7 mouse cellular contexts compared by ENCODE assay signal in the genomic region with DNA sequence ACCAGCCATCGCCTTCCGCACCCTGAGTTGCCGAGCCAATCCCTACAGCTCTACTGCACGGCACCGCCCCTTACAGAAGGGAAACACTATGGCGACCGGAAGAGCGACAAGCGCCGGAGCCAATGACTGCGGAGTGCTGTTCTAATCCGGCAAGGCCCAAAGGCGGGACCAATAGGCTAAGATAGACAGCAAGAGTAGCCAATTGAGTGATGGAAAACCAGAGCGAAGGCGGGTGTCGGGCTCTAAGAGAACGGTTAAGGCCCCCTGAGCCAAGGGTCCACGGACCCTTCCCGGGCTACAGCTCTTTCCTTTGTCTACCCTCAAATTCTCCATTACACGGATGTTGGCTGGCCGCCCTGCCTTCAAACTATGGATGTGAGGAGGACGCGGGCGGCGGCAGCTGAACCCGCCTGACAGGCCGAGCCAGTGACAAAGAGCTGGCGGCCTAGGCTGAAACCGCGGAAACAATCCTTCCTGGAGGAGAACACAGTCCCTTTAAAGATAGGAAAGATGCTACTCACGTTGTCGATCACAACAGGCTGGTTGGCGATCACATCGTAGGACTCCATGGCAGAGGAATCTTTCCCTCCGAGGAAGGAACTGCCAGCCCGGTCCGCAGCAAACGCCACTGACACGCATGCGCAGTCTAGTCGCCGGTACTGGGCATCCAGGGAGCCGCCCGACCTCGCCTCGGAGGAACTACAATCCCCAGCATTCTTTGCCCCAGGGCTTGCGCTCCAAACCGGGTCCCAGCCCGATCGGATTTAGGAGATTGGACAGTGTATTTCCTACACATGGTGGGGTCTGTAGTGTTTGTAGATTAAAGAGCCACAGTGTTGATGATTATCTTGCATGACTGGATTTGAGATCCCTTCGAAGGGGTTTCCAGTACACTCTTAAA. TPM values are rescaled to one million over a fixed set of nuclear protein-coding genes. Genes with fewer than 3 reads are reported as not detected.
DNase-seq lines count a peak whose midpoint lies in the region; ATAC-seq lines count a peak whose summit lies in the region.

A gene (minus strand): TSS at position 640 of the 901 bp plus-strand sequence.

- peak within 1 kb of the TSS; percentile 94 for H3K4me2 ChIP-seq in midbrain, embryonic 13.5 days (replicated peaks)

- peaks cover 15% of the 10 kb centered on the region for H3K36me3 ChIP-seq in embryonic facial prominence, embryonic 10.5 days (replicated peaks)
- H3K36me3 ChIP-seq in limb, embryonic 10.5 days, result peaks cover 12% of the 10 kb centered on the region
- peaks cover 11% of the 10 kb centered on the region for H3K36me3 ChIP-seq in midbrain, embryonic 13.5 days

- DNase-seq in adrenal gland, postnatal 10 days, result peak; percentile 97
- peak; percentile 97 for DNase-seq in embryonic facial prominence, embryonic 10.5 days (ENCODE audit: low spot score)
- peak; percentile 98 for DNase-seq in kidney, adult 11 months
- DNase-seq in limb, embryonic 10.5 days (ENCODE audit: low spot score), result peak; percentile 98
- peak; percentile 96 for DNase-seq in spleen, adult 12 weeks (ENCODE audit: low spot score)

- H3K4me3 ChIP-seq in embryonic facial prominence, embryonic 10.5 days, result peak within 1 kb of the TSS; percentile 80
- peak within 1 kb of the TSS; percentile 86 for H3K4me3 ChIP-seq in limb, embryonic 10.5 days
- peak within 1 kb of the TSS; percentile 83 for H3K4me3 ChIP-seq in midbrain, embryonic 13.5 days (replicated peaks)

- peak within 1 kb of the TSS; percentile 90 for H3K9ac ChIP-seq in midbrain, embryonic 13.5 days (replicated peaks)

- no peaks in the 10 kb centered on the region for H3K27me3 ChIP-seq in embryonic facial prominence, embryonic 10.5 days (replicated peaks; ENCODE audit: low read depth, poor library complexity, severe bottlenecking)
- no peaks in the 10 kb centered on the region for H3K27me3 ChIP-seq in limb, embryonic 10.5 days (ENCODE audit: low read depth, poor library complexity, severe bottlenecking)
- no peaks in the 10 kb centered on the region for H3K27me3 ChIP-seq in midbrain, embryonic 13.5 days

- ATAC-seq in granulocyte monocyte progenitor cell, adult 5-6 weeks (replicated peaks; ENCODE audit: poor library complexity, severe bottlenecking), result peak; percentile 73
- peak; percentile 96 for ATAC-seq in midbrain, embryonic 13.5 days

- peaks cover 47% of the 10 kb centered on the region for H3K4me1 ChIP-seq in embryonic facial prominence, embryonic 10.5 days
- peaks cover 49% of the 10 kb centered on the region for H3K4me1 ChIP-seq in limb, embryonic 10.5 days
- peaks cover 58% of the 10 kb centered on the region for H3K4me1 ChIP-seq in midbrain, embryonic 13.5 days (replicated peaks)

- WGBS in embryonic facial prominence, embryonic 10.5 days, result under 1% methylated on average over 51 of the region's 51 CpGs
- WGBS in limb, embryonic 10.5 days, result under 1% methylated on average over 51 of the region's 51 CpGs
- WGBS in midbrain, embryonic 13.5 days, result under 1% methylated on average over 51 of the region's 51 CpGs

- no peaks in the 10 kb centered on the region for H3K9me3 ChIP-seq in embryonic facial prominence, embryonic 10.5 days
- H3K9me3 ChIP-seq in limb, embryonic 10.5 days (replicated peaks), result no peaks in the 10 kb centered on the region
- H3K9me3 ChIP-seq in midbrain, embryonic 13.5 days, result no peaks in the 10 kb centered on the region

- peak within 1 kb of the TSS; percentile 91 for H3K27ac ChIP-seq in embryonic facial prominence, embryonic 10.5 days (replicated peaks)
- peak within 1 kb of the TSS; percentile 85 for H3K27ac ChIP-seq in limb, embryonic 10.5 days
- peak within 1 kb of the TSS; percentile 81 for H3K27ac ChIP-seq in midbrain, embryonic 13.5 days

RNA-seq across cellular contexts. Expression of the gene that starts here (rescaled TPM):
- total RNA-seq in adrenal gland, postnatal 10 days (2021), result 100 to 1,000 TPM; 100 to 106 TPM
- 164 and 170 TPM in 2 replicates for polyA plus RNA-seq in embryonic facial prominence, embryonic 10.5 days (2016; fragmentation: Nextera tagmentation; extraction: Ambion mirVana)
- total RNA-seq in granulocyte monocyte progenitor cell, adult 5-6 weeks (2014; fragmentation: Nextera tagmentation), result 86.7 and 93.2 TPM in 2 replicates
- 75.8 and 79.7 TPM in 2 replicates for total RNA-seq in granulocyte monocyte progenitor cell, adult 5-6 weeks (2017)
- polyA plus RNA-seq in limb, embryonic 10.5 days (2016; fragmentation: Nextera tagmentation; extraction: Ambion mirVana), result 159 and 168 TPM in 2 replicates
- 331 and 333 TPM in 2 replicates for polyA plus RNA-seq in midbrain, embryonic 13.5 days (2015; fragmentation: Nextera tagmentation; extraction: Ambion mirVana)

Comparison
In these comparisons a context has a peak if more than half of its experiments do, and no peak if none do; other contexts are left out.
1. Peak in every context shown above with its lines: DNase-seq, ATAC-seq, H3K4me3 ChIP-seq and H3K27ac ChIP-seq.